Mouse (Mus musculus) lung, adult 18-20 months (tissue): Measurements from ENCODE around the gene Usp29.
A peak's percentile ranks its signal among the peaks of the same experiment; 100 is the strongest.
"Not testable (repeated sequence)": the region's sequence is repeated elsewhere in the genome, so short reads cannot be mapped to it uniquely, and the experiment has no call there.

Source experiments
- DNase-seq, 2 experiments: peaks; one replicate each; pipeline ENCODE4 v3.0.0; 2022; ENCODE audit warnings: mixed read lengths in 2 of 2

Gene Usp29

DNA sequence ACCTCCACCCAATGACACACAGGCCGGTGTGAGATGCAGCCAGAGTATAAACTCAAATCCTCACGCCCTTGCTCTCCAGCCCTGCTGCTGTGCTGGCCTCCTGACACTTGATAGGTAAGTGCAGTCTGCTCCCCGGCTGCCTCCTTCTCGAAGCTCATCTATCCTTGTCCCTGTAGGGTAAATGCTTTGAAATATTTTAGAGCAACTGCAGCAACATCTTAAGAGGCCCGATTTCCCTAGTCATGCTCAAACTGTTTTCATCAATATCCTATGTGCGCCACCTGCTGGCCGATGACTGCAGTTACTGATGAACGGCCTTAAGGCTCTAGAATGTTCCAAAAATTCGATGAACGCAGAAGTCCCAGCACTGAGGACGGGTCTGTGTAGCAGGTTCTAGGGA, 206.7 kb downstream of the Usp29 start:
- peak; percentile 40 to 49 for DNase-seq

DNA sequence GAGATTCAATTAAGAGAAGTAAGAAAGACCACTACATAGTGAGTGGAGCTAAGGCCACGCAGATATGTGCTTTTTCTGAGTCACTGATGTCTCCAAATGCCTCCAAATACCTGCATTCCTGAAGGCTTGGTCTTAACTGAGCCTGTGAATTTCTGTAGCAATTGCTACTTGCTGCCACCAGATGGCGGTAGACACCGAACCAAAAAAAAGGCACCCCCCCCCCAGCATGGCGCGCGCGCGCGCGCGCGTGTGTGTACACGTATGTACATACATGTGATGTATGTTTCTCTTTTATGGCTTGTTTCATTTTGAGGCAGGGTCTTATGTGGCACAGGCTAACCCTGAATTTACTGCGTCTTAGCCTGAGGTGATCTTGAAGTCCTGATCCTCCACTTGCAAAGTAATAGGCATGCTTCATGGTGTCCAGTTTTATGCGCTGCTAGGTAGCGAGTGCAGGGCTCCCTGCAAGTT, 210.4 kb downstream of the Usp29 start:
- DNase-seq, result no peak

DNA sequence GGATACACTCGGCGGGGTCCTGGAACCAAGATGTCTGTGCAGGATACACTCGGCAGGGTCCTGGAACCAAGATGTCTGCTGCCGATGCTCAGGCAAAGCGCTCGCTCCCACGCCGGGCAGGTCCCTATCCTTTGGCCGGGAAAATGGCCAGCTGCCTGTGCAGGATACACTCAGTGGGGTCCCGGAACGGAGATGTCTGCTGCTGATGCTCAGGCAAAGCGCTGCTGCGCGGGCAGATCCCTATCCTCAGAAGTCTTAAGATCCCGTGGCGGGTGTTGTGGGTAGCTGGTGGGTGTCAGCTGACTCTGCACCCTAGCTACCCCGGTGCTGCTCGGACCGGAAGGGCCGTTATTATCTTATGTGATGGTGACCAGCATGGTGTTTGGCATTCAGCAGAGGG, 217.7 kb downstream of the Usp29 start:
- DNase-seq, result not testable (repeated sequence)

GRCm38 (mm10) chr7:6956576-6956975, 226.2 kb downstream of the Usp29 start:
- no peak for DNase-seq

GRCm38 (mm10) chr7:6958574-6958973, 228.2 kb downstream of the Usp29 start:
- no peak for DNase-seq

- DNase-seq, result no peak
These were observed 243.2 kb downstream of the Usp29 start for GRCm38 (mm10) chr7:6973566-6973965.

GRCm38 (mm10) chr7:6976890-6977289, 246.5 kb downstream of the Usp29 start:
- DNase-seq, result no peak

DNA sequence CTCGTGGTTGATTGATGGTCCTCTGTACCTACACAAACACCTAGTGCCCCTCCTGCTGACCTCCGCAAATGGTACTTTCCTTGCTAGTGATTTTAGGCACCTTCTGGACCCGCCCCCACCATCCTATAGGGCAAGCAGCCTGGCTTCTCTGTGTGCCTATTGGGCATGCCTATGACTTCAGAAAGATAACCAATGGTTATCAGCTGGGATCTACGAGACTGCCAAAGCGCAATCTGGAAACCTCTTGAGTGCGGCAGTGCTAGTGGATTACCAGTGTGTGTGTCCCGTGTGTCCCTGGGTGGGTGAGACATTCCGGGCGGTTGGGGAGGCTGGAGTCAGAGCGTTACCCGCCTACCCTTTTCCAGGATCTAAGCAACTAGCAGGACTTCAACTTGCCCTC, 264.9 kb downstream of the Usp29 start, which contains the start of gene Aurkc:
TSS of gene Aurkc (plus strand) at position 50 of the 400 bp plus-strand sequence.
- DNase-seq, result not testable (repeated sequence)

DNA sequence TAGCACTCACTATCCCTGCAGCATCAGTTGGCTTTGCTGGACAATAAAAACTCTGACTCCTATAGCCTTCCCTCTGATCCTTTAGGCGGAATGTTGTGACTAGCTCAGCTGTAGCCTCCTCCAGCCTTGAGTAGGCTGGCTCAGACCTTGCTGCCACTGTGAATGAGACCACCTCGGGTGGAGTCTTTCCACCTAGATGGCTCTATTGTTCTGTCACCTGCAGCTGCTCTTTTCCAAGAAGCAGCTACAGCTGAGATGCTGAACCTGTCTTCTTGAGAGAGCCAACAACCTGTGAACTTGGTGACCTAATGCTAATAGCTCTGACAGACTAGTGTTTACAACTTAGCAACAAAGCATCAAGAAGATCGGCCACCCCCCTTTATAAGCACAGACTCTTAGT, 268.5 kb downstream of the Usp29 start:
- not testable (repeated sequence) for DNase-seq

GRCm38 (mm10) chr7:7005441-7005840, 275.1 kb downstream of the Usp29 start:
- not testable (repeated sequence) for DNase-seq
